Mouse (Mus musculus) hindbrain, embryonic 11.5 days (tissue): ENCODE results near the gene Etv6. TPM values are rescaled to one million over a fixed set of nuclear protein-coding genes. Genes with fewer than 3 reads are reported as not detected.

Source experiments
- ATAC-seq: fragments of 200-750 bp; cut with Nextera tagmentation; 2 replicates; pipeline ENCODE4 v1.8.0; 2017; ENCODE audit warnings: mild to moderate bottlenecking, moderate TSS enrichment, moderate library complexity; ENCODE audit not compliant: low FRiP score
- DNase-seq: peaks from one replicate; pipeline ENCODE4 v3.0.0-alpha.2; 2015; ENCODE audit warnings: low spot score
- H3K27ac ChIP-seq: fragments of 300-500 bp; sonication (generic); 2 replicates; pipeline ENCODE4 v1.5.1; 2014; ENCODE audit warnings: mild to moderate bottlenecking, low read depth, low read length
- H3K27me3 ChIP-seq: fragments of 300-500 bp; sonication (generic); 2 replicates; pipeline ENCODE4 v1.6.1; 2014; ENCODE audit warnings: mild to moderate bottlenecking, low read length, moderate library complexity, mixed read lengths; ENCODE audit not compliant: control insufficient read depth, insufficient read depth
- H3K36me3 ChIP-seq: fragments of 300-500 bp; sonication (generic); 2 replicates; pipeline ENCODE4 v1.6.1; 2014; ENCODE audit warnings: mild to moderate bottlenecking, low read length, moderate library complexity, mixed read lengths; ENCODE audit not compliant: control insufficient read depth, insufficient read depth
- H3K4me1 ChIP-seq: fragments of 300-500 bp; sonication (generic); replicated peaks from 2 replicates; pipeline ENCODE4 v1.6.1; 2014; ENCODE audit warnings: low read length, mixed read lengths; ENCODE audit not compliant: control insufficient read depth, insufficient read depth
- H3K4me2 ChIP-seq: fragments of 300-500 bp; sonication (generic); replicated peaks from 2 replicates; pipeline ENCODE4 v1.6.1; 2014; ENCODE audit warnings: mild to moderate bottlenecking, low read depth, low read length
- H3K4me3 ChIP-seq: fragments of 300-500 bp; sonication (generic); 2 replicates; pipeline ENCODE4 v1.5.1; 2014; ENCODE audit warnings: low read depth, low read length
- H3K9ac ChIP-seq: fragments of 300-500 bp; sonication (generic); 2 replicates; pipeline ENCODE4 v1.6.1; 2014; ENCODE audit warnings: low read depth, low read length
- H3K9me3 ChIP-seq: fragments of 300-500 bp; sonication (generic); 2 replicates; pipeline ENCODE4 v1.6.1; 2016; ENCODE audit warnings: low read length; ENCODE audit not compliant: control insufficient read depth
- WGBS: fragments of 180-500 bp; shearing (Covaris S2); extraction: QIAGEN DNeasy Blood & Tissue Kit; methylation state at CpG from one replicate; pipeline ENCODE4 v1.1.7; 2014; 5-methylcytosine and 5-hydroxymethylcytosine counted together
- polyA plus RNA-seq: library from polyadenylated mRNA; unstranded; fragments of >200 nt; fragmentation: Nextera tagmentation; extraction: Ambion mirVana; gene quantifications from 2 replicates; pipeline ENCODE4 v1.2.1, GENCODE M21; 2014

Etv6 gene
- polyA plus RNA-seq, 1 experiment from 2014 or later, result 13.0 TPM

DNA sequence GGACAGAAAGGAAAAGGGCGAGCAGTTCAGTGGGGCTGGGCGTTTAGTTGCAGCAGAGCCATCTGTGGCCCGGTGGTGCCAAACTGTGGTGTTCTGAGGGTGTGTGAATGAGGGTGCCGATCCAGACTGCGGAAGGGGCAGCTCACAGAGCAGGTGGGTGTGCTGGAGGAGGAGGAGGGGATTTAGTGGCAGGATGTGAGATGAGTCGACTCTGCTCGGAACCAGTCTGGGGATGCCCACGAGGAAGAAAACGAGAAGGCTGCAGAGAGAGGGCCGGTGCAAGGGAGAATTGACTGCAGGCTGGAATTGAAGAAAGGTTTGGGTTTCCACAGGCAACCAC lies 24.0 kb downstream of the Etv6 start:
- Histone ChIP-seq H3K36me3 (no peaks in the 10 kb centered on the region), H3K4me3 (no peak overlapping the region), H3K9ac (no peak overlapping the region), H3K27ac (no peak overlapping the region), H3K27me3 (no peaks in the 10 kb centered on the region), H3K4me1 (no peaks in the 10 kb centered on the region; the same call in 1 of the 2 replicates), H3K4me2 (no peak overlapping the region), H3K9me3 (no peaks in the 10 kb centered on the region)
- WGBS, result 81% methylated on average over 10 of the region's 10 CpGs
- ATAC-seq (peak; percentile 39; the same call in 1 of the 2 replicates), DNase-seq (no peak)

DNA sequence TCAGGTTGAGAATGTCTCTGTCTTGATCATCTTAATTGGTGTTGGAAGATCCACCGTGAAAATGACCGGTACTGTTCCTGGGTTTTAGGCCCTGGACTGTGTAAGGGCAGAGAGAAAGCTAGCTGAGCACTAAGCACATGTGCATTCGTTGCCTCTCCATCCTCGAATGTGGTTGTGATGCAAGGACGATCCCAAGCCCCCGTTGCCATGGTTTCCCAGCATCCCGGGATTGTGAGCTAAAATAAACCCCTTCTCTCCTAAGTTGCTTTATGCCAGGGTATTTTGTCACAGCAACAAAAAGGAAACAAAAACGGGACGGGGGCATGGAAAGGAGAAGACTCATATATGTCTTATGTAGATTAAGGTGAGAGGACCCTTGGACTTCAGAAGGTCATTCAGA lies 24.5 kb downstream of the Etv6 start:
- no peaks in the 10 kb centered on the region for H3K36me3 ChIP-seq
- no peaks in the 10 kb centered on the region for H3K27me3 ChIP-seq
- DNase-seq (no peak), ATAC-seq (0 out of 2 replicates have a peak, but pooled peaks have one; percentile 31)
- no peaks in the 10 kb centered on the region for H3K9me3 ChIP-seq
- H3K4me2 ChIP-seq, result no peak overlapping the region
- H3K4me1 ChIP-seq, result no peaks in the 10 kb centered on the region; the same call in 1 of the 2 replicates
- 85% methylated on average over 9 of the region's 9 CpGs for WGBS
- no peak overlapping the region for H3K4me3 ChIP-seq
- no peak overlapping the region for H3K9ac ChIP-seq
- H3K27ac ChIP-seq, result no peak overlapping the region

DNA sequence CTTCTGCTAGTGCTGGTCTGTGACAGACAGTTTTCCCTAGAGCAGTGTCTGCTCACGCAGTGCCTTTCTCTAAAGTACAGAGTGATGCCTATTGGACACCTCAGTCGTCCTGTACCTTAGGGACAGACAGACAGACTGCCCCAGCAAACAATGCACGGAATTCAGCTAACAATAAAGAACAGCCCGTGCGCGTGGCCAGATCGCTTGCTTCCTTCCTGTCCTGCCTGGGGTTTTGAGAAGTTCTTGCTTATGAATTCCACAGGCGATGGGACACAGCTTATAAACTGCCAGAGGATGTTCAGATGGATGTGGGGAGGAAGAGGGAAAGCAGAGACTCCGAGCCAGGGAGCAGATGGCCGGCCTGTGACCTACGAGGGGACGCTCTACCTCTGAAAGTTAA lies 25.3 kb downstream of the Etv6 start:
- Histone ChIP-seq H3K27me3 (no peaks in the 10 kb centered on the region), H3K9ac (no peak overlapping the region), H3K27ac (no peak overlapping the region), H3K4me1 (no peaks in the 10 kb centered on the region; the same call in 1 of the 2 replicates), H3K4me2 (no peak overlapping the region), H3K36me3 (no peaks in the 10 kb centered on the region), H3K4me3 (no peak overlapping the region), H3K9me3 (no peaks in the 10 kb centered on the region)
- DNase-seq (no peak), ATAC-seq (no peak)
- whole genome bisulfite sequencing, result 84% methylated on average over 12 of the region's 12 CpGs

DNA sequence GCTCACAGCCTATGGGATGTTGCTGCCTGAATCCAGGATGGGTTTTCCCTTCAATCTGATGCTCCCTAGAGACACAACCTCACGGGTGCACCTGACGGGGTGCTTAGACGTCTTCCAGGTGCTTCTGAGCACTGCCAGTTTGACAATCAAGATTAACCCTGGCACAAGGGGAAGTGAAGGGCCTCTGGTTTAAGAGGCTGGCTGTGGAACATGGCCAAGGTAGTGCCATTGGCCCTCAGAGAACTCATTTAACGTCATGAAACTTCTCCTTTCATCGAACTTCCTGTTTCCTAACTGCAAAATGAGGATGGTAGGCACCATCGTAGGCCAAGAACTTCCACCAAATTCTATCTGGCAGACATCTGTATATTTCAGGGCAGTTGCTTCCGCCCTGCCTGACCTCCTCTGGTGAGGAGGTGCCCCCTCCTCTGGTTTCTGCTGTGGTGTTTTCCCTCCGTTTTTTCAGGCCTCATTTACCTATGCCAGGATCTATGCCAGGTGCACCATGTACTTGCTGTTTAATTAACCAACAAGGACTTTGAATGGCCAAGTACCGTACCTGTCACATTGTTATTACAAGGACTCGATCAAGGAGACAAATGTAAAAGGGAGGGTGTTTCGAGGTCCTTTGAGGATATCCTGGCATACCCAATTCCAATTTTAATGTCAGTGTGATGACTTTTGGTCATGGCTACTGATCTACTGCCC lies 29.7 kb downstream of the Etv6 start:
- Histone ChIP-seq H3K4me1 (no peaks in the 10 kb centered on the region), H3K9ac (no peak overlapping the region), H3K9me3 (no peaks in the 10 kb centered on the region), H3K27ac (no peak overlapping the region), H3K4me2 (no peak overlapping the region), H3K36me3 (no peaks in the 10 kb centered on the region), H3K4me3 (no peak overlapping the region), H3K27me3 (no peaks in the 10 kb centered on the region)
- WGBS, result 89% methylated on average over 11 of the region's 11 CpGs
- DNase-seq (no peak), ATAC-seq (no peak)

DNA sequence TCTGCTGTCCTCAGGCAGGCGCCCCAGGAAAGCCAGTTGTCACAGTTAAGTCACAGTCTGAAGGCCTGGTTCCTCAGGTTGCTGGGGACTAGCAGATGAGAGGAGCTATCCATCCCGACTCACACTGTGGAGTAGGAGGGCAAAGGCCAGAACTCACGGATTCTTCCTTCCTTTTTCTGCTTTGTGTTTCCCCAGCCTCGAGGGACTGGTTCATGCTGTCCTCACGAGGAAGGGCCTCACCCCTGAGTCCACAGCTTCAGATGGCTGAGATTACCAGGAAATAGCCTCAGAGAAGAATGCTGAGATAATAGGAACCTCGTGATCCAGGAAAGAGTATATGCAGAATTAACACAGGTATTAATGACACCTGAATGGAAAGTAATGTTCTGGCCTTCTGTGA lies 30.6 kb downstream of the Etv6 start:
- Histone ChIP-seq H3K36me3 (no peaks in the 10 kb centered on the region), H3K4me3 (no peak overlapping the region), H3K27me3 (no peaks in the 10 kb centered on the region), H3K4me1 (no peaks in the 10 kb centered on the region), H3K9me3 (no peaks in the 10 kb centered on the region), H3K4me2 (no peak overlapping the region), H3K27ac (no peak overlapping the region), H3K9ac (no peak overlapping the region)
- 62% methylated on average over 6 of the region's 6 CpGs for WGBS
- no peak for ATAC-seq
- no peak for DNase-seq

DNA sequence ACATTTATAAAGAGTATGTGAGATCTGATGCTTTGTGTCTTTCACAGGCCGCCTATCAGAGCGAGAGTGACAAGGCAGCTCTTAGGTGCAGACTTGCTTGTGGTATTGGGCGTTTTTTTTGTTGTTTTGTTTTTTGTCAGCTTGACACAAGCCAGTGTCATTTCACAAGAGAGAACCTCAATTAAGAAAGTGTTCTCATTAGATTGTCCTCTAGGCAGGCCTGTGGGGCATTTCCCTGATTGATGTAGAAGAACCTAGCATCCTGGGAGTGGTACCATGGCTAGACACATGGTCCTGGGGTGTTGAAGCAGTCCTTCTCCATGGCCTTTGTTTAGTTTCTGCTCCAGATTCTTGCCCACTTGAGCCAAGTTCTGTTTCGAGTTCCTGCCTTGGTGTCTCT lies 31.5 kb downstream of the Etv6 start:
- Histone ChIP-seq H3K4me3 (no peak overlapping the region), H3K4me2 (no peak overlapping the region), H3K36me3 (no peaks in the 10 kb centered on the region), H3K4me1 (no peaks in the 10 kb centered on the region), H3K27ac (no peak overlapping the region), H3K9ac (no peak overlapping the region), H3K27me3 (no peaks in the 10 kb centered on the region), H3K9me3 (no peaks in the 10 kb centered on the region)
- 91% methylated on average over 4 of the region's 4 CpGs for WGBS
- ATAC-seq (no peak), DNase-seq (no peak)

DNA sequence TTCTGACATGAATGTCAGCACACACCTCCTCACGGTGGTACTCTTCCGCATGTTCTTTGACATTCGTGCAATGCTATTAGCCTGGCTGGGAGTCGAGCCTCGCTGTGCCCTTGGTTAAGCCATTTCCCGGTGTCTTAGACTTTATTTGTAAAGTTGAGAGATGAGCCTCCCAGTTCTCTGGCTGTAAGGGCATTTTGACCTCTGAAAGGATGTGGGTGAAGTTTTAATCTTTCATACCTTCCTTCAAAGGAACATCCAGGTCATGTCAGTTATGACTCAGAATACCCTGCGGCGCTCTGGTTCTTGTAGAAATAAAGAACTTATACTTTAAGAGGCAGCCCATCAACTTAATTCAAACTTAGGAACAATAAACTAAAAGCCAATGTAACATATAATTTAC lies 32.0 kb downstream of the Etv6 start:
- Histone ChIP-seq H3K4me1 (no peaks in the 10 kb centered on the region), H3K4me3 (no peak overlapping the region), H3K9ac (no peak overlapping the region), H3K4me2 (no peak overlapping the region), H3K36me3 (no peaks in the 10 kb centered on the region), H3K27me3 (no peaks in the 10 kb centered on the region), H3K9me3 (no peaks in the 10 kb centered on the region), H3K27ac (no peak overlapping the region)
- ATAC-seq (no peak), DNase-seq (no peak)
- WGBS, result 94% methylated on average over 8 of the region's 8 CpGs

DNA sequence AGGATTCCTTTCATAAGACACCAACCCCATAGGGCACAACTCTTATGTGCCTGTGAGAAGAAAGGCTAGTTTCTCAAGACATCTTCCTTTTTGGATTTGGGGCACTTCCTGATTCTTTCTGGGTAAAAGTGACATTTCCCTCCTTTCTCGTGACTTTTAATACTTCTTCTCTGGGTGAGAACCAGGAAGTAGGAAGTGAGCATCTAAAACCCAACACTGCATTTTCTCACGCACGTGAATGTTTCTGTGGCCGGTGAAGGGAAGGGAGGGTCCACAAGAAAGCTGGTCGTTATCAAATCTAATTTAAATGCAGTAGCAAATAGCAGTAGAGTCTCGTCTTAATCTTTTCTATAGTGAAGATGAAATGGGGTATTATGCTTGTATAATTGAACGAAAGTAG lies 36.9 kb downstream of the Etv6 start:
- no peak for ATAC-seq
- H3K36me3 ChIP-seq, result no peaks in the 10 kb centered on the region
- H3K27me3 ChIP-seq, result no peaks in the 10 kb centered on the region
- H3K9me3 ChIP-seq, result no peaks in the 10 kb centered on the region
- H3K27ac ChIP-seq, result no peak overlapping the region
- no peak for DNase-seq
- no peak overlapping the region for H3K4me2 ChIP-seq
- WGBS, result 94% methylated on average over 7 of the region's 7 CpGs
- no peak overlapping the region for H3K4me3 ChIP-seq
- H3K9ac ChIP-seq, result no peak overlapping the region
- H3K4me1 ChIP-seq, result no peaks in the 10 kb centered on the region

DNA sequence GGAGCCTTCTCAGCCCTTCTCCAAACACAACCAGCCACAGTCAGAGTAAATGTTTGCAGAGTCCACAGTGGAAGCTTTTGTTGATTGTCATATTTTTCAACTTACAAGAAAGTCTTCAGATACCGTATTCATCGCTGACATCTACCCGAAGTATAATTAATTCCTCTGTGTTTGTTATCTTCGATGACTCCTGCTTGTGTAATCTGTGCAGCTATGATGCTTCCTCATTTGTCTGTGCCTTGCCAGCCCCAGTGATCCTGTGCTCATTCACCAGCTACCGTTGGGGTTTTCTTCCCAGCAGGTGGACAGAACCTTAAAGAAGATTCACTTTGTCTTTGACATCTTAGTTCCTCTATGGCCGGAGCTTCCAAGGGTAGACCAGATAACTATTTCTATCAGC lies 37.4 kb downstream of the Etv6 start:
- ATAC-seq (no peak), DNase-seq (no peak)
- 89% methylated on average over 6 of the region's 6 CpGs for WGBS
- H3K9me3 ChIP-seq, result no peaks in the 10 kb centered on the region
- H3K9ac ChIP-seq, result no peak overlapping the region
- H3K4me1 ChIP-seq, result no peaks in the 10 kb centered on the region
- no peaks in the 10 kb centered on the region for H3K27me3 ChIP-seq
- no peak overlapping the region for H3K27ac ChIP-seq
- no peaks in the 10 kb centered on the region for H3K36me3 ChIP-seq
- no peak overlapping the region for H3K4me3 ChIP-seq
- H3K4me2 ChIP-seq, result no peak overlapping the region
